Mouse (Mus musculus) ES-E14 (cell line): ENCODE data around the gene Ksr1. TPM values are rescaled to one million over a fixed set of nuclear protein-coding genes. Genes with fewer than 3 reads are reported as not detected.

Experiments used
- DNase-seq: peaks from one replicate; pipeline ENCODE4 v3.0.0-alpha.2; 2013; ENCODE audit warnings: low read depth, low spot score
- H3K27ac ChIP-seq: 2 replicates; pipeline ENCODE4 v1.5.1; 2012; ENCODE audit warnings: low read depth, mild to moderate bottlenecking, low read length, moderate library complexity, mixed read lengths; ENCODE audit not compliant: poor library complexity, insufficient read depth, severe bottlenecking
- H3K36me3 ChIP-seq: 2 replicates; pipeline ENCODE4 v1.6.1; 2012; ENCODE audit warnings: mild to moderate bottlenecking, low read length, moderate library complexity, mixed read lengths; ENCODE audit not compliant: control insufficient read depth, poor library complexity, insufficient read depth, severe bottlenecking
- H3K4me1 ChIP-seq, 2 experiments: fragments of 150-350 bp in 1 of 2; sonication (generic) in 1 of 2; 2 replicates each; pipeline ENCODE4 v1.6.1; 2012; ENCODE audit warnings: low read length in 2 of 2, mild to moderate bottlenecking in 1 of 2, mixed read lengths in 1 of 2; ENCODE audit not compliant: control insufficient read depth in 2 of 2, insufficient read depth in 2 of 2, poor library complexity in 1 of 2
- H3K4me3 ChIP-seq, 2 experiments: fragments of 150-350 bp in 1 of 2; sonication (generic) in 1 of 2; 2 replicates each; pipeline ENCODE4 v1.5.1; 2012; ENCODE audit warnings: low read length in 2 of 2, low read depth in 1 of 2, mild to moderate bottlenecking in 1 of 2, mixed read lengths in 1 of 2; ENCODE audit not compliant: insufficient read depth in 1 of 2, poor library complexity in 1 of 2, severe bottlenecking in 1 of 2
- H3K9ac ChIP-seq: 2 replicates; pipeline ENCODE4 v1.6.1; 2012; ENCODE audit warnings: low read depth, mild to moderate bottlenecking, low read length, mixed read lengths; ENCODE audit not compliant: poor library complexity, insufficient read depth, severe bottlenecking
- H3K9me3 ChIP-seq: fragments of 150-350 bp; sonication (generic); 2 replicates; pipeline ENCODE4 v1.6.1; 2012; ENCODE audit warnings: low read depth, mild to moderate bottlenecking, low read length; ENCODE audit not compliant: control insufficient read depth, insufficient read depth
- CHD2 ChIP-seq: IDR thresholded peaks from 2 replicates; pipeline ENCODE4 v1.6.1; 2014; ENCODE audit warnings: mild to moderate bottlenecking, low read depth, low read length, inconsistent platforms
- HCFC1 ChIP-seq: IDR thresholded peaks from 2 replicates; pipeline ENCODE4 v1.6.1; 2012; ENCODE audit warnings: low read length, inconsistent platforms, borderline replicate concordance; ENCODE audit not compliant: insufficient read depth
- MAFK ChIP-seq: IDR thresholded peaks from 2 replicates; pipeline ENCODE4 v1.6.1; 2014; ENCODE audit warnings: mild to moderate bottlenecking, low read depth, low read length, inconsistent platforms; ENCODE audit not compliant: insufficient read depth
- ZC3H11A ChIP-seq: IDR thresholded peaks from 2 replicates; pipeline ENCODE4 v1.6.1; 2012; ENCODE audit warnings: low read depth, mild to moderate bottlenecking, inconsistent platforms, low read length, borderline replicate concordance
- ZNF384 ChIP-seq: IDR thresholded peaks from 2 replicates; pipeline ENCODE4 v1.6.1; 2012; ENCODE audit warnings: low read depth, low read length, inconsistent platforms
- in situ Hi-C, 2 experiments: fragments of 600-800 bp; cut with MboI; formaldehyde crosslinking; loops; one replicate each; pipeline ENCODE4 v1.15.1; 2025; ENCODE audit warnings: low sequenced_read_pairs in 2 of 2, inconsistent platforms in 1 of 2; ENCODE audit not compliant: unreplicated experiment in 2 of 2
- total RNA-seq: library from RNA; depleted of rRNA; stranded (reverse); fragments of 300-350 nt; gene quantifications from 2 replicates; pipeline ENCODE4 v1.2.3, GENCODE M21; 2012

Gene Ksr1
- total RNA-seq, 1 experiment = 11.3 TPM

DNA sequence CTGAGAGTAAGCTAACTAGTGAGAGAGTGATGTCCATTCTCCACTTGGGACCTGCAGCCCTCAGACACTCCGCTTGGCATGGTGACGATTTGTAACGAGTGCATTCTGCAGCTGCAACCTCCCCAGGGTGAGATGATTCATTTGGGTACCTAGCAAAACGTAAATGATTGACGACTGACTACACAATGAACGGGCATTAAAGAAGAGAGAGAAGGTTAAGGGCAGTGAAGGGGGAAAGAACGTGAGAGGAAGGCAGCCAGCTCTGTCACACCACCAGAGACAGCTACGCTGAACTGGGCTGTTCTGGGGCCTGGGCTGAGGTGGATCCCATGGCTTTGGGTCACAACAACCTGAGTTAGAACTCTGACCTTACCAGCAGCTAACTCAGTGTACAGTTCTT, 81.9 kb downstream of the Ksr1 start:
- no peak overlapping the region for H3K4me3 ChIP-seq
- H3K9ac ChIP-seq = no peak overlapping the region
- peaks cover 0 to 2% of the 10 kb centered on the region in 2 experiments; a peak in 1 of 4 replicates for H3K4me1 ChIP-seq
- no peak for TF ChIP-seq ZC3H11A
- no peak for TF ChIP-seq MAFK
- no peak for TF ChIP-seq HCFC1
- no peak for TF ChIP-seq CHD2
- no peak for TF ChIP-seq ZNF384
- no peaks in the 10 kb centered on the region for H3K9me3 ChIP-seq
- in situ Hi-C loops = no loop called here
- H3K36me3 ChIP-seq = no peaks in the 10 kb centered on the region
- DNase-seq = no peak
- no peak overlapping the region for H3K27ac ChIP-seq

DNA sequence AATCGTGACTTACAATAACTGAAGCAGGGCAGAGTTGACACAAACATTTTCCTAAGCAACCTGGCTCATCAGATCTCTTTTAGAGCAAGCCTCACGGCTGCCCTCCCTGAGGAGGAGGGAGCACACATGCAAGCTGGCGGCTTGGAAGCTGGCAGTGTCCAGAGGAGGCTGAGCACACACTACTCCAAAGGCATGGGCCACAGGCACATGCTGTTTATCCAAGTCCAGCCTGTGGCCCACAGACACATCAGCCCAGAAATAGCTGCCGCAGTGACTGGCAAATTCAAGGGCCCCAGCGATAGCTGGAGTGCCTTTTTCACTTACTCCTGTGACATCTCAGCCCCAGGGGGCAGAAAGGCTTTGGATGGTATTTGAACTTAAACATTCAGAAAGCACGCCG, 82.6 kb downstream of the Ksr1 start:
- Histone ChIP-seq H3K9ac (no peak overlapping the region), H3K4me3 (no peak overlapping the region), H3K4me1 (peaks cover 0 to 2% of the 10 kb centered on the region in 2 experiments; a peak in 1 of 4 replicates), H3K36me3 (no peaks in the 10 kb centered on the region), H3K9me3 (no peaks in the 10 kb centered on the region), H3K27ac (no peak overlapping the region)
- TF ChIP-seq MAFK = no peak
- TF ChIP-seq HCFC1 = no peak
- no peak for TF ChIP-seq ZC3H11A
- no peak for TF ChIP-seq CHD2
- TF ChIP-seq ZNF384 = no peak
- DNase-seq = no peak
- in situ Hi-C loops = no loop called here

DNA sequence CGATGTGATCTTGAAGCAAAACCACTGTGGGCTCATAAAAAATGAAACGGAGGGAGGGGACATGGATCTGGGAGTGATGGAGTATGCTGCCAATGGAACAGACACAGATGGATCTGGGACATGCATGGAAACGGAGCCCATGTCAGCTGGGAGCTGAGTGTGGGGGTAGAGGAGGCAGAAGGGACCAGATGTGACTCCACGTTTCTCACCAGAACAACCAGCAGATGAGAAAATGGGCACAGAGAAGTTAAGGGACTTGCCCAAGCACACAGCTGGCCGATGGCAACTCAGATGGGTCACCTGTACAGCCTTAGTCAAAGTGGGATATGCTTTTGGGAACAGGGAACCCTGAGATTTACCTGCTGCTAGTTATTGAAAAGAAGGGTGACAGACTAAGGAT, 83.3 kb downstream of the Ksr1 start:
- H3K9me3 ChIP-seq = no peaks in the 10 kb centered on the region
- H3K4me1 ChIP-seq = peaks cover 0 to 2% of the 10 kb centered on the region in 2 experiments; a peak in 1 of 4 replicates
- H3K9ac ChIP-seq = no peak overlapping the region
- H3K27ac ChIP-seq = no peak overlapping the region
- in situ Hi-C loops = no loop called here
- H3K4me3 ChIP-seq = no peak overlapping the region
- no peak for DNase-seq
- no peaks in the 10 kb centered on the region for H3K36me3 ChIP-seq
- no peak for TF ChIP-seq ZNF384
- no peak for TF ChIP-seq ZC3H11A
- TF ChIP-seq HCFC1 = no peak
- TF ChIP-seq MAFK = no peak
- no peak for TF ChIP-seq CHD2

DNA sequence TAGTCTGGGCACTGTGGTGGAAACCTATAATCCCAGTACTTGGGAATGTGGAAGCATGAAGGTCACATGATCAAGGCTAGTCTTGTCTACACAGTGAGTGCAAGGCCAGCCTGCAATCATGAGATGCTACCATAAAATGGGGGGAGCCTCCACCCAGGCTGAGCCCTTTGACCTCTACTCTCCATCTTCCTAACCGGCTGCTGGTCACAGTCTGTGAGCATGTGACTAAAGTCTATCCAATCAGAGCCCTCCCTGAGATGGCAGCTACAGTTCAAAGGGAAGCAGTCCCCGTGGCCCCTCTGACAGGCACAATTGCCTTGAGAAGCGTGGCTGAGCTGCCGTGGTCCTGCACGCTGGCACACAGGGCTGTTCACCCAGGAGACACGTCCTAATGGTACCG, 84.4 kb downstream of the Ksr1 start:
- H3K9ac ChIP-seq = no peak overlapping the region
- in situ Hi-C loops = no loop called here
- no peak overlapping the region for H3K27ac ChIP-seq
- peak overlapping the region; percentile 23 to 44; a peak in 2 of 4 replicates for H3K4me3 ChIP-seq
- H3K9me3 ChIP-seq = no peaks in the 10 kb centered on the region
- DNase-seq = peak; percentile 19
- H3K36me3 ChIP-seq = no peaks in the 10 kb centered on the region
- peaks cover 0 to 2% of the 10 kb centered on the region in 2 experiments; a peak in 1 of 4 replicates for H3K4me1 ChIP-seq
- TF ChIP-seq ZC3H11A = no peak
- TF ChIP-seq ZNF384 = no peak
- no peak for TF ChIP-seq CHD2
- no peak for TF ChIP-seq HCFC1
- TF ChIP-seq MAFK = no peak

DNA sequence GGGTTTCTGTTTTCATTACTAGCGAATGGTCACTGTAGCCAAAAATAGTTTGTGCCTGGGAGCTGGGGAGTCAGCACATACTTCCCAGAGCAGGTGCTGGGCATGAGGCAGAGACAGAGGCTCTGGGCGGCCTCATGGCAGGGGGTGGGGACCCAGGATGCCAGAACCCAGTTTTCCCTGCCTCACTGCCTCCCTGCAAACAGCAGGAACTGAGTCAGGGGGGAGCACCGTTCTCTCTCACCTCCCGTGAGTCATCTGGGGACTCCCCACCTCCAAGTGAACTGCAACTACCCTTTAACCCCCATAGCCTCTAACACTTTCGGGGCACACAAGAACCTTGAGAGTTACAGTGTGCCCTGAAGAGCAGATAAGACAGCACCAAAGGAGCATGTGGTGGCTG, 86.4 kb downstream of the Ksr1 start:
- H3K4me1 ChIP-seq = peaks cover 0 to 2% of the 10 kb centered on the region in 2 experiments; a peak in 1 of 4 replicates
- no peaks in the 10 kb centered on the region for H3K36me3 ChIP-seq
- no peak overlapping the region for H3K9ac ChIP-seq
- H3K27ac ChIP-seq = no peak overlapping the region
- no peaks in the 10 kb centered on the region for H3K9me3 ChIP-seq
- no peak for TF ChIP-seq CHD2
- TF ChIP-seq ZNF384 = no peak
- no peak for TF ChIP-seq HCFC1
- TF ChIP-seq MAFK = no peak
- no peak for TF ChIP-seq ZC3H11A
- in situ Hi-C loops = no loop called here
- H3K4me3 ChIP-seq = no peak overlapping the region
- DNase-seq = no peak
